Mouse (Mus musculus): ENCODE results near the gene Ormdl3.

- TF ChIP-seq CTCF (IDR thresholded peaks at IDR 0.05 in 2 of 3, conservative IDR thresholded peaks at IDR 0.05 in 1 of 3; ENCODE audit: control insufficient read depth in 1 of 3, insufficient read depth in 1 of 3, low read depth in 2 of 3, low read length in 3 of 3, poor library complexity in 1 of 3, severe bottlenecking in 1 of 3) = no peak
- TF ChIP-seq MAZ (IDR thresholded peaks at IDR 0.05; ENCODE audit: low read depth, low read length) = peak; percentile 47
- TF ChIP-seq TCF12 (IDR thresholded peaks at IDR 0.05; ENCODE audit: low read depth, low read length) = peak; percentile 74
- TF ChIP-seq HCFC1 (IDR thresholded peaks at IDR 0.05; ENCODE audit: low read depth, low read length) = no peak
- peak; percentile 21 for TF ChIP-seq SIN3A (IDR thresholded peaks at IDR 0.05; ENCODE audit: low read length)
- TF ChIP-seq POLR2A (IDR thresholded peaks at IDR 0.05; ENCODE audit: control insufficient read depth in 1 of 2, insufficient read depth in 1 of 2, low read depth in 1 of 2, low read length in 2 of 2, poor library complexity in 1 of 2) = peak in 1 of 2 experiments; percentile 38; a peak in 1 of 4 replicates
- peak; percentile 70 to 89 for TF ChIP-seq EP300 (IDR thresholded peaks at IDR 0.05; ENCODE audit: low read depth in 1 of 2, low read length in 2 of 2)
- no peak for TF ChIP-seq POLR2AphosphoS5 (IDR thresholded peaks at IDR 0.05; ENCODE audit: borderline replicate concordance, low read depth, low read length)
- no peak; the same call in 1 of the 2 replicates for TF ChIP-seq ZMIZ1 (IDR thresholded peaks at IDR 0.05; ENCODE audit: low read depth, low read length)
Measured at GRCm38 (mm10) chr11:98580301-98581121, 6.7 kb downstream of the Ormdl3 start.

All from MEL (cell line).